Mouse (Mus musculus): ENCODE measurements around the gene Gm14124. TPM values are rescaled to one million over a fixed set of nuclear protein-coding genes. Genes with fewer than 3 reads are reported as not detected.

Gm14124 gene
- under 1 TPM in 1 of 2 experiments, not detected in 1; 0.92 TPM for total RNA-seq (2023)

DNA sequence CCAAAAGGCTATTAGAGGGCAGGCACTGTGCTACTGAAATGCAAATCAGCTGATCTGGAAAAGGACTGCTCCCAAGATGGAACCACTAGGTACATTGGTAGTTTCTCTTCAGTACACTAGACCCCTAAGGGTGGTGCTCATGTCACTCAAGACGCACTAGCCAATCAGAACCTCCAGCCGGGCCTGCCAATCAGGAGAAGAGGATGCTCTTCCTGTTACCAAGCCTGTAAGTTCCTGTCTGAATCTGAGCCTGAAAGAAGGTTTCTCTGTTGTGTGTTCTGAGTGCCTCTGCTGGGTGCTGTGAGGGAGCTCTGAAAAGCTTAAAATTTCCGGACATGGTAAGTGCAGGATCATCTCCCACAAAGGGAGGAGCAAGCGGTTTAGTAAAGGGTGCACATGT lies at the start of gene Gm14124:
TSS of gene Gm14124 (plus strand) at position 227 of the 400 bp plus-strand sequence.

DNA sequence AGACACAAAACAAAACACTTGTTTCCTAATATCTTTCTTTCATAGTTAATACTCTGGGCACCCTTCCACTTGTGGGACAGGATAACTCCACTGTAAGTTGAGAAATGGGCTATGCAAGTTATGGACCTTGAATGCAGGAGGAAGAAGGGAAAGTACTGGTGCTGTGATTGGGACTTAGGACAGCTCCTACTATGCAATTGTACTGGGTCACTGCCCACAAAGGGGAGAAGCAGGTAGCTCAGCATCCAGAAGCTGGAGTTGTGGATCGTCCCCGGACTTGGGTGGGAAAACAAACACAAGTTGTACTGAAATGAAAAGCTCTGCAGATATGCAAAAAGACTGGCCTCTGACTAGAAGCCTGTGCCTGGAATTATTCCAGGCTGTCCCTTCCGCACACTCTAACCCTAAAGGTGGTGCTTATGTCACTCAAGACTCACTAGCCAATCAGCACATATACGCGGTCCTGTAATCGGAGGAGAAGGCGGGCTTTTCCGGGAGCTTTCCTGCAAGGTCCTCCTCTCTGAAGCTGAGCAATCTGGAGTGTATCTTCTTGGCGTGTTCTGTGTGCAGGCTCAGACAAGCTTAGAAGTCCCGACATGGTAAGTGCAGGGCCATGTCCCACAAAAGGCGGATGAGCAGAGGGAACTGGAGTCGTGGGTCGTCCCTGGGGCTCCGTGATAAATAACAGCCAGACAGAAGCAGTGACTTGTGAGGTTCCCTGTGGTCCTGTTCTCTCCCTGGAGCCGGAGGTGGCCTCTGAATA lies 39.5 kb upstream of the Gm14124 start, which contains the start of gene Zfp937:
TSS of gene Zfp937 (plus strand) at position 474 of the 763 bp plus-strand sequence.

DNA sequence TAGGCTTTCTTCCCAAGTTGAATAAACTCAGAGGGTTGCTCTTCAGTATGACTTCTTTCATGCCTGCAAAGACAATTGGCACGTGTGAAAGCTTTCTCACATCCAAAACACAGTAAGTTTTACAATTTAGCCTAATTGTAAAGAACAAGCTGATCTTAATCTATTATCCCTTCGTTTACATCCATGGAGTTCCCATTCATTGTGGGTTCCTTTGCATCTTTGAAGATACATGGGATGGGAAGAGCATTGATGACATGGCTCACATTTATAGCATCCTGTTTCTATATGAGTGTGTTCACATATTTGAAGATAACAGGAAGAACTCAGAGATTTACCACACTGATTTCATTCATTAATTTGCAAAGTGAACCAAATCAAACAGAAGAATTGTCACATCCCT lies 1.8 kb upstream of the Gm14124 start, which contains the start of gene Gm21994:
TSS of gene Gm21994 (minus strand) at position 101 of the 400 bp plus-strand sequence.

Other genes starting within 250 kb of the Gm14124 start
- gene Zfp120, start 120.8 kb upstream of the Gm14124 start, total RNA-seq (2023): 10 to 100 TPM; 15.8 to 25.6 TPM
- not detected for gene Gm10770, start 77.8 kb upstream of the Gm14124 start, total RNA-seq (2023)
- gene Gm14139, start 75.8 kb upstream of the Gm14124 start, total RNA-seq (2023): under 1 TPM; 0.59 to 0.73 TPM
- 1 to 10 TPM; 5.9 to 6.7 TPM for gene Zfp937, start 39.4 kb upstream of the Gm14124 start, total RNA-seq (2023)
- gene Gm21994, start 1.9 kb upstream of the Gm14124 start, total RNA-seq (2023): 10 to 100 TPM; 11.3 to 15.5 TPM
- 1 to 10 TPM; 6.0 to 6.6 TPM for gene Gm10130, start 66.2 kb downstream of the Gm14124 start, total RNA-seq (2023)
- 1 to 10 TPM; 4.8 to 8.4 TPM for gene 3300002I08Rik, start 105.2 kb downstream of the Gm14124 start, total RNA-seq (2023)
- gene Zfp442, start 194.0 kb downstream of the Gm14124 start, total RNA-seq (2023): 1 to 10 TPM; 4.4 to 5.6 TPM
- gene Zfp345, start 227.6 kb downstream of the Gm14124 start, total RNA-seq (2023): 1 to 10 TPM; 1.6 to 1.8 TPM

All from B cell, adult 67 days (primary cell).